Mouse (Mus musculus) neural tube, embryonic 12.5 days (tissue): ENCODE measurements at regions not wholly inside any gene's neighbourhood (a gene's known extent, or its start where the extent isn't known, plus 50 kb on each side); places are given as distances from the start of the nearest gene placed in this dataset.

Experiments
- ATAC-seq: fragments of 200-750 bp; cut with Nextera tagmentation; 2 replicates; pipeline ENCODE4 v1.8.0; 2017; ENCODE audit warnings: low read depth, mild to moderate bottlenecking, moderate TSS enrichment, moderate library complexity; ENCODE audit not compliant: low FRiP score
- H3K27ac ChIP-seq: fragments of 300-500 bp; sonication (generic); 2 replicates; pipeline ENCODE4 v1.5.1; 2016
- H3K27me3 ChIP-seq: fragments of 300-500 bp; sonication (generic); replicated peaks from 2 replicates; pipeline ENCODE4 v1.6.1; 2016; ENCODE audit warnings: mild to moderate bottlenecking
- H3K36me3 ChIP-seq: fragments of 300-500 bp; sonication (generic); 2 replicates; pipeline ENCODE4 v1.6.1; 2016; ENCODE audit warnings: mild to moderate bottlenecking
- H3K4me1 ChIP-seq: fragments of 300-500 bp; sonication (generic); 2 replicates; pipeline ENCODE4 v1.6.1; 2016
- H3K4me2 ChIP-seq: fragments of 300-500 bp; sonication (generic); replicated peaks from 2 replicates; pipeline ENCODE4 v1.6.1; 2016; ENCODE audit warnings: mild to moderate bottlenecking
- H3K4me3 ChIP-seq: fragments of 300-500 bp; sonication (generic); 2 replicates; pipeline ENCODE4 v1.5.1; 2016
- H3K9ac ChIP-seq: fragments of 300-500 bp; sonication (generic); 2 replicates; pipeline ENCODE4 v1.6.1; 2016; ENCODE audit warnings: mild to moderate bottlenecking
- H3K9me3 ChIP-seq: fragments of 300-500 bp; sonication (generic); 2 replicates; pipeline ENCODE4 v1.6.1; 2016; ENCODE audit warnings: mild to moderate bottlenecking
- microRNA counts: library from miRNA; unstranded; fragments of <30 nt; microRNA quantifications from one replicate; lab custom pipeline; 2017
- microRNA-seq: library from miRNA; unstranded; fragments of <30 nt; microRNA quantifications from one replicate; pipeline ENCODE4, GENCODE M21; 2017

GRCm38 (mm10) chr1:193421414-193421813 is 51.3 kb upstream of the Camk1g start:
- Histone ChIP-seq H3K4me1 (peaks cover 16% of the 10 kb centered on the region), H3K27me3 (no peaks in the 10 kb centered on the region), H3K4me2 (no peak overlapping the region), H3K9ac (no peak overlapping the region), H3K9me3 (no peaks in the 10 kb centered on the region), H3K4me3 (no peak overlapping the region), H3K27ac (no peak overlapping the region), H3K36me3 (no peaks in the 10 kb centered on the region)
- ATAC-seq = no peak

MicroRNA genes in the stretch of these regions (microRNA counts, 519-probe panel; counts per million panel counts)
- microRNA mmu-miR-205 (lab: Ali Mortazavi, UCI) = 5,669 counts per million, percentile 88 among the panel's probes with 10 or more counts

Small RNA genes lying in the stretch of these regions (microRNA-seq; reads per million reads assigned to microRNA genes)
- 517 reads per million, percentile 72 among the genes with 10 or more reads in this experiment for gene Mir205
